Mouse (Mus musculus) liver, postnatal 0 days (tissue): Measurements from ENCODE around the gene Lancl2.

ENCODE experiments used
- CTCF ChIP-seq: sonication (generic); IDR thresholded peaks from 2 replicates; pipeline ENCODE4 v1.5.1; 2016; ENCODE audit warnings: antibody characterized with exemption, low read depth
- EP300 ChIP-seq: IDR thresholded peaks from 2 replicates; pipeline ENCODE4 v1.6.1; 2016; ENCODE audit warnings: antibody characterized with exemption, low read depth, mild to moderate bottlenecking

GRCm38 (mm10) chr6:57780359-57780758, 78.0 kb downstream of the Lancl2 start:
- TF ChIP-seq CTCF, result no peak
- TF ChIP-seq EP300, result no peak
